Mouse (Mus musculus): ENCODE data around the gene Kank1.

- TF ChIP-seq CTCF (IDR thresholded peaks at IDR 0.05; ENCODE audit: low read depth, low read length) (no peak), POLR2A (IDR thresholded peaks at IDR 0.05; ENCODE audit: extremely low read depth, insufficient read depth, low read length) (no peak)
Measured at GRCm38 (mm10) chr19:25405987-25406386, 169.2 kb downstream of the Kank1 start.
